Mouse (Mus musculus) adrenal gland, postnatal 25 days (tissue): ENCODE data around the gene Rnf150. TPM values are rescaled to one million over a fixed set of nuclear protein-coding genes. Genes with fewer than 3 reads are reported as not detected.

Source experiments
- DNase-seq: peaks from one replicate; pipeline ENCODE4 v3.0.0; 2021; ENCODE audit warnings: mixed read lengths
- total RNA-seq: library from RNA; stranded (reverse); gene quantifications from 2 replicates; pipeline ENCODE4 v1.2.3, GENCODE M21; 2021

The Rnf150 gene
- total RNA-seq, 1 experiment from 2014 or later = 16.6 TPM

DNA sequence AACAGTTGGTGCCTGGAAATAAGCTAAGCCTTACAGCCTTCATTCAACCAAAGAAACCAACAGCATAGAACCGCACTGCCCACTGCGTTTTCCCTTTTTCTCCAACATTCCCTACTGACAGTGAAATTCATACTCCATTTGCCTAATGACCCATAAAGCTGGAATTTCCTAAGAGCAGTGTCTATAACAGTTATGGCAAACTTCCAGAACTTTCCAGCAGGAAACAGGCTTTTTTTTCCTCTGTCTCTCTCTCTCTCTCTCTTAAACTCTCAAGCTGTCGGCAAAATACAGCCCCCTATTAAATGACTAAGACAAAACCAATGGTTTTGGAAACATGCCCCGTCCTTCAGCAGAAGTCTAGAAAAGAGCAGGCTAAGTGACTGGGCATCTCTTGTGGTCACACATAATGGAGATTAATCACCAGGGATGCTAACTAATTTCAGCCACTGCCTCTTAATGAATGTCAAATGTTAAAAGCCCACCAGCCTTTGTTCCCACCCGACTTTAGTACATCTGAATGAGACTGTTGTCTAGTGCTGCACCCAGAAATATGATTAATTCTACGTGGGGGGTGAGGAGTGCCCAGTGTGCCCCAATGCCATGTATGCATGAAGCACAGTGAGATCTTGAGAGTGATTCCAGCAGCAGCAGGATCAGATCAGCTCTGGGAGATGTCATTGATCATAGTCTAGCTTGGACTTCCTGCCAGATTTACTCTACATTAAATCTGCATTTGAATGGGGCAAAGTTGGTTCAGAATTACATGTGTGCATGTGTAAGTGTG lies 80.3 kb downstream of the Rnf150 start:
- no peak for DNase-seq

DNA sequence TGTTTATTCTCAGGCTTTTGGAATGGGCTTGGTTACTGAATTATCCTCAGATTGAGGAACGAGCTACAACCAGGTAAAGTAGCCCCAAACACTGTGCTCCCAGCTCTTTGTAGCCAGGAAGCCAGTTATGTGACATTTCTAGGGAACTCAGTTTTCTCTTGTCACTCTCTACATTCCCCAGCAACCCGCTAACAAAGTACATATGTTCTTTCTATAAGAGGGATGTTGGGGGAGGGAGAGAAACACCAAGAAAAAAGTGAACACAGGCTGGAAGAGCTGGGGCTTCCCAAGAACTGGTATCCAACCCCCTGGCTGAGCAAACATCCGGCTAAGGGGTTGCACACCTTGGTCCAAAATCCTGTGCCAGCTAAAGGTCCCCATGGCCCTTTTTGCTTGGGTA lies 82.7 kb downstream of the Rnf150 start:
- DNase-seq = no peak

- no peak for DNase-seq
These were observed 83.5 kb downstream of the Rnf150 start for GRCm38 (mm10) chr8:82946658-82947057.

GRCm38 (mm10) chr8:82955162-82955754 lies 92.1 kb downstream of the Rnf150 start:
- DNase-seq = no peak

GRCm38 (mm10) chr8:82959491-82959890 lies 96.3 kb downstream of the Rnf150 start:
- no peak for DNase-seq

DNA sequence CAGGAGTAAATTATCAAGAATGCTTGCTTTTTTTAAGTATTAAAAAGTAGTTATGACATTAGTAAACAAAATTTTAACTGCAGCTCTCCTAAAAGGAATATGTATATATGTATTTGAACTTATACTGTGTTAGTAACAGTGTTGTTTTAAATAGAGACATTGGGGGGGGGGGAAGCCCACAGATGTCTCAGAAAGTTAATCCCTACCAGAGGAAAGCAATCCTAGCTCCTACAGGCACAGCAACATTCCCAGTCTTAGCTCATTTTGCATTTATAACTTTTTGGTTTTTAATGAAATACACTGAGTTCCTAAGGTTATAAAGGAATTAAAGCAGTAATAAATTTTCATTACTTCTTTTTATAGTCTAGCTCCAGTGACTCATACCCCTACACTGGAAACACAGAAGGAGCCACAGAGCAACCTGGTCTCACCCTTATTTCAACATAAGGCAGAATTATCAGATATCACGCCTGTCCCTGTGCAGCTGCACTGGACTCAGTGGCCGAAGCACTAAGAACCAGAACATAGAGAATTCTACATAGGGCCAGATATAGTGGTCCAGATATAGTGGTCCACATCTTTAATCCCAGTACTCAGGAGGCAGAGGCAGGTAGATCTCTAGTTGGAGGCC lies 96.9 kb downstream of the Rnf150 start:
- DNase-seq = no peak

- no peak for DNase-seq
These were observed 101.4 kb downstream of the Rnf150 start for GRCm38 (mm10) chr8:82964537-82964936.

DNA sequence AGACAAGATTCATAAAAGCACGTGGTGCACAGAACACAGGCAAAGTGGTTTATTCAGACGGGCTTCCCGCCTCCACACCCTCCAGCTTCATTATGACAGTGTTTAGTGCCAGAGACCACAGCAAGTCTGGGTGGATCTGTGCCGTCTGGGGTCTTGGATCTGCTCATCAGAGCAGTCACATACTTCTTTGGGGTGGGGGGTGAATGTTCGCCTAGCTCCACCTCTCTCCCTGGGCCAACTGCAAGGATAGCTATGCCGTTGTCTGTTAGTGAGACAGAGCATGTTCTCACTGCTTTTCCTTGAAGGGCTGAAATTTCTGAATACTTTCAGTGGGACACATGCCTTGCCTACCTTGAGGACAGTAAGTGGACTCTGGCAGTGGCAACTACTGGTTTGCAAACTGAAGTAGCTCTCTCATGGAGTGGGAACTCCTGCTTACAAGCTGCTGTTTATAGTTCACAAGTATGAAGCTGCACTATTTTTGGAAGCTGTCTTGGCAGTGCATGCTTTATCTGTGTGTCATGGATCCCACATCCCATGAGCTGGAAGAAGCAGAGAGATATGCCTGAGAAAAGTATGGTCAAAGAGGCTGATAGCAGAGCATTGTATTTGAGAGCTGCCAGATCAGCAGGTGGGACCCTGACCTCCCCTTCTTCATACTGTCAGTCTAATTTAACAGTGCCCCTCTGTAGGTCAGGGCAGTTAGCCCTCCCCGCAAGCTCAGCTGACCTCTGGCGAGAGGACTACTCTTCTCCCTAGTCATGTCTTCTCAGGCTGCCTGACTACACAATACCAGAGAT lies 104.9 kb downstream of the Rnf150 start:
- DNase-seq = no peak

GRCm38 (mm10) chr8:82969967-82970366 lies 106.8 kb downstream of the Rnf150 start:
- no peak for DNase-seq

DNA sequence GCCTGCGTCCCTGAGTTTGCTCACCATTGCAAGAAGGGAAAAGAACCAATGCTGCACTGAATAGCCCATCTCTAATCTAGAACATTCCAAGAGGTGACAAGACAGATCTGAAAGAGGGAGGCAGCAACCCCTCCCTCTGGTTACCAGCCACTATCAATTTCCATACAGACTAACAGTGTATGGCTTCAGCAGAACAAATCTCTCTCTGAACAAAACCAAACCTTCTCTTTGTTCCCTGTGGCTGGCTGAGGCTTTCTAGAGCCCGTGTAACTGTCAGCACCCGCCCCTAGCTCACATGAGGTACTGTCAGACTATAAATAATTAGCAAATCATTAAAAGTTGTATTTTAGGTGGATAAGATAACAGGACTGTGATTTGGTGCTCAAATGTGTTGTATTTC lies 109.7 kb downstream of the Rnf150 start:
- no peak for DNase-seq

DNA sequence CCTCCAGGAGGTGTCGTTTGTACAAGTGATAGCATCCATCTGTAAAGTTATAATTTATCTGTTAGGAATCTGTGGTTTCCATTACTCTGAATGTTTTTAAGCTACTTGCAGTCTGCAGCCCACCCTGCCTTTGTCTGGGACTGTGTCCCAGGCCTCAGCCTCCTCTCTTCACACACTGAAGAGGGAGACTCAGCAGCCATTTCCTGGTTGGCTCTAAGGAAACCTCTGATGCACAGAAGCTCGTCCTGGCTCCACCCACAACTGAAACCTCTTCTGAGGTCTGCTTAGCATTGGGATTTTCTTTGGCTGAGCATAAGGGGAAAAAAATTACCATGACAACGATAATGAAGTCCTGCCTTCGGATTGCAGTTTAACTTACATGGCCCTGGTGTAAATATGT lies 110.2 kb downstream of the Rnf150 start:
- DNase-seq = no peak

DNA sequence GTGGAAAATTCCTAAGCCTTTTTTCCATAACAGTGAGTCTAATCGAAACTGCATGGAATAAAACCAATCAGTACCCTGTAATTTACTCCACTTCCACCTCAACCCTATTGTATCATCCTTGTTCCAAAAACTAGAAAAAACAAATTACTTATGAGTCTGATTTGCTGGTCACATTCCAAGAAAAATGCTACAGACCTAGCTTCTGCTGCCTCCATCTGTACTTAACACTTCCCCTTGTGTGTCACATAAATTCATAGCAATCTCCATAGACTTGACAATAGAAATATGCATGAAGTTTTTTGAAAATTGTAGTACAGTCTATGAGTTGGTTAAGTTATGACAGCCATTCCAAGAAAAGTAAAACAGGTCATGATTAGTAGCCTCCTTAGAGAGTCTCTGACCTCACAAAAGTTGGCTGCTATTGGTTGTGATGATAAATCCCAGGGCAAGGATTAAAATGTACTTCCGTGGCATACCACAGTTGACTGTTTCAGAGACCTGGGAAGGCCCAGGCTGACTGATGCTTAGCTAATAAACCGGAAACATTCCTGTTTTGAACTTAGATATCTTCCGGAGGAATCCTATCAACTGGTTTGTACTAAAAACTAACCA lies 118.2 kb downstream of the Rnf150 start:
- no peak for DNase-seq

DNA sequence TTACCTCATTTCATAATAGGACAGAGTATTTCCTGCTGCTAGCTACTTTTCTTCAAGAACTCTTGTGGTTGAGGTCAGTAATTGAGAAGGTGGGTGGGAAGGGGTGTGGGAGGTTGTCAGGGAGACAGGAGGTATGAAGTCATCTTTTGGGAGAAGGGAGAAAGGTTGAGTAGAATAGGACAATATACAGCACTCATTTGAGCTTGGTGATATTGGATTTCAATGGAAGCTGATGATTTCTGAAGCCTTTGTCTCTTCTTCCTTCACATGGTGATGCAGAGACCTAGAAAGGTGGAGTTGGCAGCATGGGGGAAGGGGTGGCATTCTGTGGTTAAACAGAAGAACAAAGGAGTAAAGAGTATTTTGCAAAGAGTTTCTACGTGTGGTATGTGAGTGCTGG lies 119.7 kb downstream of the Rnf150 start:
- DNase-seq = no peak

DNA sequence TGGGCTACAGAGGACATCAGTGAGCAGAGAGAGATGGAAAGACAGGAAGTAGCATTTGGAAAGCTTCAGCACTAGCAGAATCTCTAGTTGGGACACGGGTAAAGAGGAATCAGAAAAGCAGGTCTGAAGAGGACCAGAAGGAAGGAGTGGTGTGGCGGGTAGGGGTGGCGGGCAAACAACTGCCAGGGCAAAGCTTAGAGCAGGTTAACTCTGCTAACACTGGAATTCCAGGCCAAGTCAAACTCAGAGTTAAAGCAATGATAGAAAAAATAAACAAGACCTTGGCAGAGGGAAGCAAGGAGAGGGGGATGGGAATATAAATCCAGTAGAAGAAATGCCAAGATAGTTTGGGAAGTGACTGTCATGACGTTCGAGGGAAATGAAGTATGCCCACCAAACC lies 120.1 kb downstream of the Rnf150 start:
- DNase-seq = no peak

DNA sequence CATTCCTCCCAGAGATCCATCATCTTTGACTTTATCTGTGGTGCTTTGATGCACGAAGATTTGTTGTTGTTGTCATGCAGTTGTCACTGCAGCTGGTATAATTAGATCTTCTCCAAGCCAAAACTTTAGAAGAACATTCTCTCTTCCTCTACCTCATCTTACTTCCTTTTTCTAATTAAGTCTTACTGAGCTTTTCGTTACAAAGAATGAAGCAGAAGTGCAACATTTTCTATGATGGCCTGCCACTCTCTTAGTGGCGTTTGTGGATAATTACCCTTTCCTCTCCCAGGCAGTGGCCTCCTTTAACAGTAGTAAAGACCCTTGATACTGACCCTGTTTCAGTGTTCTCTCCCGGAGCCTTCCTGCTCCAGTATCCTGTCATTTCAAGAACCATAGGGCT lies 128.9 kb downstream of the Rnf150 start:
- DNase-seq = no peak

DNA sequence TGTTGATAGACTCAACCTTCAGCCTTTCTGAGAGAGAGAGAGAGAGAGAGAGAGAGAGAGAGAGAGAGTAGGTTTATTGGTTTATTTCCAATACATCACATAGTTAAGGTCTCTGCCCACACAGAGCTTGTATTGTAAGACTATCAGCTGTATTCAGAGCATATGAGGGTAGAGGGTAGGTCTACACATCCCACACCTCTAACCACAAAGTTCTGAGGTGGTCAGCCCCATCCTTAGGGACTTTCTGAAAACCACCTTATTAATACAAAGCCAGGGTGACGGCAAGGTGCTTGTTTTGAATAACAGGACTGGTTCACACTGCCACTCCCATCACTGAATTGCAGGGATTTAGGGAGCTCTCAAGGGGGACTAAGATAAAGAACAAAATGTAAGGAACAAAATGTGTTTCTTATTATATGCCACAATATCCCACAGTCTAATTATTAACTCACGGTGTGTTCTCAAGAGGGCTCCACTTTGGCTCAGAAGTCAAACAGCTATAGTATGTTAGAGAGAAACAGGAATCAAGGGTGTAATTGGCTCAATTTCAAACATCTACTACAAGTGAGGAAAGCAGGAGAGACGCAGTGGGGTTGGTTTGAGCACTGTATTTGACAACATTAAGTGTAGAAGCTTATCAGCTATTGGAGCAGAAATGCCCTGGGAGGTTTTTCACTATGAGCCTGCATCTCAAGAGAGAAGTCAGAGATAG lies 132.7 kb downstream of the Rnf150 start:
- no peak for DNase-seq

GRCm38 (mm10) chr8:82996843-82997242 lies 133.7 kb downstream of the Rnf150 start:
- DNase-seq = no peak

GRCm38 (mm10) chr8:82998778-82999177 lies 135.6 kb downstream of the Rnf150 start:
- no peak for DNase-seq

DNA sequence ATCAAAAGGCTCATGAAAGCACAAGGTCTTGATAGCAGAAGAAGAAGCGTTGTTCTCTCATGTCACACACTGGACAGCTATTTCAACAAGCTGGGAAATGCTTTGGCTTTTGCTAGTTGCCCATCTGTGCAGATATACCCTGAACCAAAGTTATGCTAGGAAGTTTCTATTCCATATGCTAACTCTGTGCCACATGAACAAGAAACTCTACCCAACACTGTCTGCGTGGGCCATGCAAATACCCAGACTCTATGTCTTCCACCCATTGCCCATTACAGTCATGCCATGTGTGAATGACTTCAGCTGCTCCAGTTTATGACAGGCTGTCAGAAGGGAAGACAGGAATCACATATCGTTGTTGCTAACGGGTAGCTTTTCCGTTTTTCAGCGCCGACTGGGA lies 140.0 kb downstream of the Rnf150 start:
- DNase-seq = no peak

- no peak for DNase-seq
These were observed 146.3 kb downstream of the Rnf150 start for GRCm38 (mm10) chr8:83009481-83009880.

DNA sequence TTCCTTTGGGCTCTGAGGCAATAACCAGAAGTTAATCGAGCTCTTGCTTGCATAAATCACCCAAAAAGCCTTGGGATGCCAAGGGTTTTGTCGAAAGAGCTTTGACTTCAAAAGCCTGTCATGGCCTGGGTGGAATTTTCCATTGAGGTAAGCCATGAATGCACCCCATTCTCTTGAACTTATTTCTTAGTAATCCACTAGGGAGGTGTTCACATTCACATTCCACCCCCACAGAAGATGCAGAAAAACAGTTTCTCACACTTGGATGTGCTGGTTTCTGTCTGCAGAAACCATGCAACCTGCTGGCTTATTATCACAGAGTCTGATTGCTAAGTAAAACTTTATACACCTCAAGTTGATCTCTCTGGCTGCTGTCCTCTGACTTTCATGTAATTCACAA lies 148.1 kb downstream of the Rnf150 start:
- peak; percentile 25 for DNase-seq

DNA sequence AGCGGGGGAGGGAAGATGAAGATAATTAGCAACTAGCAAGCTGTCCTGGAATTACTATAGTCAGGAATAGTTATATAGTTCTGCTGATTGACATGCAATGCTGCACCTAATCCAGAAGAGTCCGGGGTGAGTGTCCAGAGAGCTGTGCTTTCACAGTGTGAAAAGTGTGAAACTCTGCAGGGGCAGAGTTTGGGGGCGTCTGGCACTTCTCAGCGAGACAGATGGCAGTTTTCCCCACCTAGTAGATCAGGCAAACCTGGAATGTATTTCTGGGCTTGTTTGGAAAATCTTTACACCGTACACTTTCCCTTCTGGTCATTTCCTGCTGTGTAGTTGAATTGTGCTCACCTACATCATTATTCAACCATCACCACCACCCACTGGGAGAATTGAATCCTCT lies 148.6 kb downstream of the Rnf150 start:
- no peak for DNase-seq
